Mouse (Mus musculus): ENCODE data around the gene Igsf3.

Igsf3 gene

GRCm38 (mm10) chr3:101376538-101377247 is at the start of gene Igsf3:
Gene Igsf3 (plus strand): TSS chr3:101377083.
- peak; percentile 41 to 50 for DNase-seq (ENCODE audit: low spot score in 2 of 2)

- no peak for DNase-seq (ENCODE audit: low spot score in 2 of 2)
Measured at GRCm38 (mm10) chr3:101327248-101327647, 49.6 kb upstream of the Igsf3 start.

GRCm38 (mm10) chr3:101328617-101329016 is 48.3 kb upstream of the Igsf3 start:
- DNase-seq (ENCODE audit: low spot score in 2 of 2): no peak

GRCm38 (mm10) chr3:101343199-101343924 is 33.5 kb upstream of the Igsf3 start:
- DNase-seq (ENCODE audit: low spot score in 2 of 2): no peak

- no peak for DNase-seq (ENCODE audit: low spot score in 2 of 2)
Measured at GRCm38 (mm10) chr3:101344246-101344645, 32.6 kb upstream of the Igsf3 start.

GRCm38 (mm10) chr3:101345299-101345698 is 31.6 kb upstream of the Igsf3 start:
- DNase-seq (ENCODE audit: low spot score in 2 of 2): no peak

GRCm38 (mm10) chr3:101346806-101347205 is 30.1 kb upstream of the Igsf3 start:
- DNase-seq (ENCODE audit: low spot score in 2 of 2): no peak

- no peak for DNase-seq (ENCODE audit: low spot score in 2 of 2)
Measured at GRCm38 (mm10) chr3:101348501-101349161, 28.3 kb upstream of the Igsf3 start.

GRCm38 (mm10) chr3:101349542-101350307 is 27.2 kb upstream of the Igsf3 start:
- DNase-seq (ENCODE audit: low spot score in 2 of 2): no peak

- DNase-seq (ENCODE audit: low spot score in 2 of 2): no peak
Measured at GRCm38 (mm10) chr3:101350406-101350805, 26.5 kb upstream of the Igsf3 start.

- no peak for DNase-seq (ENCODE audit: low spot score in 2 of 2)
Measured at GRCm38 (mm10) chr3:101354490-101354889, 22.4 kb upstream of the Igsf3 start.

GRCm38 (mm10) chr3:101355702-101356101 is 21.2 kb upstream of the Igsf3 start:
- DNase-seq (ENCODE audit: low spot score in 2 of 2): no peak

GRCm38 (mm10) chr3:101356583-101357553 is 20.0 kb upstream of the Igsf3 start:
- DNase-seq (ENCODE audit: low spot score in 2 of 2): no peak

- no peak for DNase-seq (ENCODE audit: low spot score in 2 of 2)
Measured at GRCm38 (mm10) chr3:101360832-101361231, 16.1 kb upstream of the Igsf3 start.

GRCm38 (mm10) chr3:101362391-101362790 is 14.5 kb upstream of the Igsf3 start:
- DNase-seq (ENCODE audit: low spot score in 2 of 2): no peak

- DNase-seq (ENCODE audit: low spot score in 2 of 2): no peak
Measured at GRCm38 (mm10) chr3:101363574-101363973, 13.3 kb upstream of the Igsf3 start.

- DNase-seq (ENCODE audit: low spot score in 2 of 2): no peak
Measured at GRCm38 (mm10) chr3:101365081-101365612, 11.7 kb upstream of the Igsf3 start.

- no peak for DNase-seq (ENCODE audit: low spot score in 2 of 2)
Measured at GRCm38 (mm10) chr3:101365911-101366310, 11.0 kb upstream of the Igsf3 start.

GRCm38 (mm10) chr3:101367372-101367771 is 9.5 kb upstream of the Igsf3 start:
- DNase-seq (ENCODE audit: low spot score in 2 of 2): peak in 1 of 2 experiments; percentile 10

GRCm38 (mm10) chr3:101369301-101369881 is 7.5 kb upstream of the Igsf3 start:
- DNase-seq (ENCODE audit: low spot score in 2 of 2): no peak
